Mouse (Mus musculus): ENCODE measurements around the gene Rhobtb1. TPM values are rescaled to one million over a fixed set of nuclear protein-coding genes. Genes with fewer than 3 reads are reported as not detected.

Gene Rhobtb1
- 16.1 and 17.4 TPM in 2 replicates for polyA plus RNA-seq (2014; fragmentation: Nextera tagmentation; extraction: Ambion mirVana)

- no peak within 1 kb of the TSS for H3K9ac ChIP-seq (ENCODE audit: low read depth, low read length)
- H3K4me1 ChIP-seq (replicated peaks; ENCODE audit: control insufficient read depth, insufficient read depth, low read length): no peaks in the 10 kb centered on the region
- WGBS: 61% methylated on average over 20 of the region's 20 CpGs
- H3K36me3 ChIP-seq (ENCODE audit: control insufficient read depth, insufficient read depth, low read length): no peaks in the 10 kb centered on the region
- no peak within 1 kb of the TSS for H3K27ac ChIP-seq (ENCODE audit: low read depth, low read length)
- no peaks in the 10 kb centered on the region for H3K27me3 ChIP-seq (replicated peaks; ENCODE audit: control insufficient read depth, insufficient read depth, low read length)
- DNase-seq (ENCODE audit: low spot score): no peak
- ATAC-seq (replicated peaks; ENCODE audit: low FRiP score): peak; percentile 51; the same call in 1 of the 2 replicates
- no peak within 1 kb of the TSS for H3K4me3 ChIP-seq (ENCODE audit: low read depth, low read length)
- peak within 1 kb of the TSS; percentile 3; the same call in 1 of the 2 replicates for H3K4me2 ChIP-seq
- H3K9me3 ChIP-seq (ENCODE audit: control insufficient read depth, low read length): no peaks in the 10 kb centered on the region
Observed at GRCm38 (mm10) chr10:69151045-69151444, at the start of gene Rhobtb1. Gene Rhobtb1 (plus strand): TSS chr10:69151434.

DNA sequence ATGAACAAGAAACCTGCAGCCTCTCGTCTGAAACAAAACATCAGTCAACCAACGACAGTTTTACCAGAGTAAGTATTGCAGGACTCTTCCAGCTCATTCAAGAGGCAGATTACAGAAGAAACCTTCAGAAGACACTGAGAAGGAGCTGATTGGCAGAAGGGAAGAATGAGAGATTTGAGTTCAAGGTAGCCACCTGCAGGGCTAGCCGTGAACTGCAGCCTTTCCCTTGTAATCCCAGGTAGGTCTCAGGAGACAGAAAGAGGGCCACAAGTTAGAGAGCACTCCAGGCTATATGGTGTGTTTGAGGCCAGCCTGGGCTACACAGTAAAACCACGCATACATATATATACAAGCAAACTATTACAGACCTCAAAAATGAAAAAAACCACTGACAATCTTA lies 49.2 kb upstream of the Rhobtb1 start:
- Histone ChIP-seq H3K4me2 (no peak overlapping the region), H3K27me3 (replicated peaks; ENCODE audit: control insufficient read depth, insufficient read depth, low read length) (no peaks in the 10 kb centered on the region), H3K36me3 (ENCODE audit: control insufficient read depth, insufficient read depth, low read length) (no peaks in the 10 kb centered on the region), H3K4me1 (replicated peaks; ENCODE audit: control insufficient read depth, insufficient read depth, low read length) (no peaks in the 10 kb centered on the region), H3K9me3 (ENCODE audit: control insufficient read depth, low read length) (no peaks in the 10 kb centered on the region), H3K4me3 (ENCODE audit: low read depth, low read length) (no peak overlapping the region), H3K27ac (ENCODE audit: low read depth, low read length) (no peak overlapping the region), H3K9ac (ENCODE audit: low read depth, low read length) (no peak overlapping the region)
- no peak for DNase-seq (ENCODE audit: low spot score)
- ATAC-seq (replicated peaks; ENCODE audit: low FRiP score): no peak
- WGBS: 73% methylated on average over 4 of the region's 4 CpGs

DNA sequence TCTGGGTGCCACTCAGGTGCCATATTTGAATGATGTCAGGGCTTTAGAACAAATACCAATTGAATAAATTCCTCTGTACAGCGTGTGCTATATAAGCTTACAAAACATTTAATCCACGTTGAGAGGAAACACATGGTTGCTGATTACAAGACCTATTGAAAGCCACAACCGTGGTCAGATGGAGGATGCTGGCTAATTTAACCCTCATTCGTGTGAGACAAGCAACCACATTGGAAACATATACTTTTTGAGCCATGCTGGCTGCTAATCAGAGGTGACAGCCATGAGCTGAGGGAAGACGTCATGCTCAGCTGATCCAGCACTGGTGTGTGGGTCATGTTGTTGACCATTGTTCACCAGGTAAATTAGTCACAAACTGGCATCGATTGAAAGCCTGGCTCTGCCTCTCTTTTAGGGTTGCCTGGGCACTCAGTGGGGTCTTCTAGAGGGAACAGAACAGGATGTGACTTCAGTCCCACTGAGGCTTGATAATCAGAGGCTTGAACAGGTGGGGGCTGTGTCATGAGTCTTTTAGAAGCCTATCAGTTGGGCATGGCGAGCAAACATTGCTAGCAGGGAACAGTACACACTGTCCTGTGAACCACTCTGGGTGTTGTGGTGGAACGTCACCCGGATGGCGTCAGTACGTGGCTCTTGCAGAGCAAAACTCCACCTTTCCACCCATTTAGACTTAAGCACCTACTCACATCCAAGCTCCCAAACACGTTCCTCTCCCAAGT lies 46.9 kb upstream of the Rhobtb1 start:
- DNase-seq (ENCODE audit: low spot score): no peak
- 69% methylated on average over 12 of the region's 12 CpGs for WGBS

DNA sequence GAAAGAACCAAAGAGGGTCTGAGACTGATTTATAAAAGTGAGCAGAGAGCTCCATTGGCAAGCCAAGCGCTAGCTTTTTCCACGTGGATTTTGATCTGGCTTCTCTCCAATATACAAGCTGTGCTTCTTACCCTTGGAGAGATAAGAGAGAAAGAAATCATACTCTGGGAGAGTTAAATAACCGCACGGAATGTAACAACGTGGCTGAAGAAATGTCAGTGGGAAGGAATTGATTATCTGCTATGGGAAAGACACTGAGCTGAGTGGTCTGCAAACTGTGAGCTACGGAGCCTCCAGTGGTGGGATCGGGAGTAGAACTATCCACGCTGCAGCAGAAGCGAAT lies 46.4 kb upstream of the Rhobtb1 start:
- H3K9ac ChIP-seq (ENCODE audit: low read depth, low read length): no peak overlapping the region
- no peak overlapping the region for H3K4me2 ChIP-seq
- no peak overlapping the region for H3K27ac ChIP-seq (ENCODE audit: low read depth, low read length)
- H3K27me3 ChIP-seq (replicated peaks; ENCODE audit: control insufficient read depth, insufficient read depth, low read length): no peaks in the 10 kb centered on the region
- H3K4me1 ChIP-seq (replicated peaks; ENCODE audit: control insufficient read depth, insufficient read depth, low read length): no peaks in the 10 kb centered on the region
- no peak for ATAC-seq (replicated peaks; ENCODE audit: low FRiP score)
- 65% methylated on average over 9 of the region's 9 CpGs for WGBS
- no peaks in the 10 kb centered on the region for H3K9me3 ChIP-seq (ENCODE audit: control insufficient read depth, low read length)
- no peaks in the 10 kb centered on the region for H3K36me3 ChIP-seq (ENCODE audit: control insufficient read depth, insufficient read depth, low read length)
- DNase-seq (ENCODE audit: low spot score): no peak
- no peak overlapping the region for H3K4me3 ChIP-seq (ENCODE audit: low read depth, low read length)

More for the DNA sequence above, 46.9 kb upstream of the Rhobtb1 start:
- no peak for ATAC-seq (replicated peaks; ENCODE audit: low FRiP score)
- Histone ChIP-seq H3K9ac (ENCODE audit: low read depth, low read length) (no peak overlapping the region), H3K4me3 (ENCODE audit: low read depth, low read length) (no peak overlapping the region), H3K9me3 (ENCODE audit: control insufficient read depth, low read length) (no peaks in the 10 kb centered on the region), H3K4me2 (no peak overlapping the region), H3K27me3 (replicated peaks; ENCODE audit: control insufficient read depth, insufficient read depth, low read length) (no peaks in the 10 kb centered on the region), H3K36me3 (ENCODE audit: control insufficient read depth, insufficient read depth, low read length) (no peaks in the 10 kb centered on the region), H3K27ac (ENCODE audit: low read depth, low read length) (no peak overlapping the region), H3K4me1 (replicated peaks; ENCODE audit: control insufficient read depth, insufficient read depth, low read length) (no peaks in the 10 kb centered on the region)

- Histone ChIP-seq H3K27me3 (replicated peaks; ENCODE audit: control insufficient read depth, insufficient read depth, low read length) (no peaks in the 10 kb centered on the region), H3K4me2 (no peak overlapping the region), H3K9me3 (ENCODE audit: control insufficient read depth, low read length) (no peaks in the 10 kb centered on the region), H3K9ac (ENCODE audit: low read depth, low read length) (no peak overlapping the region), H3K4me1 (replicated peaks; ENCODE audit: control insufficient read depth, insufficient read depth, low read length) (no peaks in the 10 kb centered on the region), H3K36me3 (ENCODE audit: control insufficient read depth, insufficient read depth, low read length) (no peaks in the 10 kb centered on the region), H3K27ac (ENCODE audit: low read depth, low read length) (no peak overlapping the region), H3K4me3 (ENCODE audit: low read depth, low read length) (no peak overlapping the region)
- ATAC-seq (replicated peaks; ENCODE audit: low FRiP score) (no peak), DNase-seq (ENCODE audit: low spot score) (no peak)
- WGBS: 78% methylated on average over 1 of the region's 1 CpGs
Observed at GRCm38 (mm10) chr10:69106796-69107195, 44.4 kb upstream of the Rhobtb1 start.

GRCm38 (mm10) chr10:69107253-69107652 lies 44.0 kb upstream of the Rhobtb1 start:
- Histone ChIP-seq H3K27ac (ENCODE audit: low read depth, low read length) (no peak overlapping the region), H3K36me3 (ENCODE audit: control insufficient read depth, insufficient read depth, low read length) (no peaks in the 10 kb centered on the region), H3K4me2 (no peak overlapping the region), H3K4me1 (replicated peaks; ENCODE audit: control insufficient read depth, insufficient read depth, low read length) (no peaks in the 10 kb centered on the region), H3K4me3 (ENCODE audit: low read depth, low read length) (no peak overlapping the region), H3K9ac (ENCODE audit: low read depth, low read length) (no peak overlapping the region), H3K9me3 (ENCODE audit: control insufficient read depth, low read length) (no peaks in the 10 kb centered on the region), H3K27me3 (replicated peaks; ENCODE audit: control insufficient read depth, insufficient read depth, low read length) (no peaks in the 10 kb centered on the region)
- ATAC-seq (replicated peaks; ENCODE audit: low FRiP score) (no peak), DNase-seq (ENCODE audit: low spot score) (no peak)
- 59% methylated on average over 8 of the region's 8 CpGs for WGBS

- Histone ChIP-seq H3K9ac (ENCODE audit: low read depth, low read length) (no peak overlapping the region), H3K36me3 (ENCODE audit: control insufficient read depth, insufficient read depth, low read length) (no peaks in the 10 kb centered on the region), H3K27ac (ENCODE audit: low read depth, low read length) (no peak overlapping the region), H3K9me3 (ENCODE audit: control insufficient read depth, low read length) (no peaks in the 10 kb centered on the region; the same call in 1 of the 2 replicates), H3K27me3 (replicated peaks; ENCODE audit: control insufficient read depth, insufficient read depth, low read length) (no peaks in the 10 kb centered on the region), H3K4me2 (no peak overlapping the region), H3K4me1 (replicated peaks; ENCODE audit: control insufficient read depth, insufficient read depth, low read length) (no peaks in the 10 kb centered on the region), H3K4me3 (ENCODE audit: low read depth, low read length) (no peak overlapping the region)
- no peak for DNase-seq (ENCODE audit: low spot score)
- ATAC-seq (replicated peaks; ENCODE audit: low FRiP score): no peak
Observed at GRCm38 (mm10) chr10:69114384-69114783, 36.9 kb upstream of the Rhobtb1 start.

DNA sequence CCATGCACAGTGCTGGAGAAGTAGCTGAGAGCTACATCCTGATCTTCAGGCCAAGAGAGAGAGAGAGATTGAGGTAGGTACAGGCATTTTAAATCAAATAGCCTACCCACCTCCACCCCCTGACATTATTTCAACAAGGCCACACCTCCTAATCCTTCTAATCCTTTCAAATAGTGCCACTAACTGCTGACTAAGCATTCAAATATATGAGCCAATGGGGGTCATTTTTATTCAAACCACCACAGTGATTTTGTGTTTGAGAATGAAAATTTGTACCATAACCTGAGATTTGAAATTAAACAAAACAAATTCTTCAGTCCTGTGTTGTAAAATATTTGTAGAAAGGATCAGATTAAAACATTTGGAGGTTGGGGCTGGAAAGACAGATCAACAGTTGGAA lies 33.2 kb upstream of the Rhobtb1 start:
- no peaks in the 10 kb centered on the region; the same call in 1 of the 2 replicates for H3K9me3 ChIP-seq (ENCODE audit: control insufficient read depth, low read length)
- H3K9ac ChIP-seq (ENCODE audit: low read depth, low read length): no peak overlapping the region
- DNase-seq (ENCODE audit: low spot score): no peak
- H3K27me3 ChIP-seq (replicated peaks; ENCODE audit: control insufficient read depth, insufficient read depth, low read length): no peaks in the 10 kb centered on the region
- ATAC-seq (replicated peaks; ENCODE audit: low FRiP score): no peak
- no peak overlapping the region for H3K27ac ChIP-seq (ENCODE audit: low read depth, low read length)
- no peaks in the 10 kb centered on the region for H3K4me1 ChIP-seq (replicated peaks; ENCODE audit: control insufficient read depth, insufficient read depth, low read length)
- no peak overlapping the region for H3K4me3 ChIP-seq (ENCODE audit: low read depth, low read length)
- no peak overlapping the region for H3K4me2 ChIP-seq
- no peaks in the 10 kb centered on the region for H3K36me3 ChIP-seq (ENCODE audit: control insufficient read depth, insufficient read depth, low read length)

- Histone ChIP-seq H3K27me3 (replicated peaks; ENCODE audit: control insufficient read depth, insufficient read depth, low read length) (no peaks in the 10 kb centered on the region), H3K4me1 (replicated peaks; ENCODE audit: control insufficient read depth, insufficient read depth, low read length) (no peaks in the 10 kb centered on the region), H3K9ac (ENCODE audit: low read depth, low read length) (no peak overlapping the region), H3K36me3 (ENCODE audit: control insufficient read depth, insufficient read depth, low read length) (no peaks in the 10 kb centered on the region), H3K27ac (ENCODE audit: low read depth, low read length) (no peak overlapping the region), H3K4me2 (no peak overlapping the region), H3K4me3 (ENCODE audit: low read depth, low read length) (no peak overlapping the region), H3K9me3 (ENCODE audit: control insufficient read depth, low read length) (no peaks in the 10 kb centered on the region; the same call in 1 of the 2 replicates)
- DNase-seq (ENCODE audit: low spot score) (no peak), ATAC-seq (replicated peaks; ENCODE audit: low FRiP score) (no peak)
- WGBS: 80% methylated on average over 3 of the region's 3 CpGs
Observed at GRCm38 (mm10) chr10:69118893-69119292, 32.3 kb upstream of the Rhobtb1 start.
